Mouse (Mus musculus) MEL-GATA-1-ER (cell line): ENCODE data around the gene Rhoc.

Experiments used
- DNase-seq: peaks from one replicate; pipeline ENCODE4 v3.0.0-alpha.2; 2012; ENCODE audit warnings: low read depth; ENCODE audit errors: extremely low read depth

The Rhoc gene

GRCm38 (mm10) chr3:104814746-104815145, 26.6 kb downstream of the Rhoc start:
- no peak for DNase-seq

GRCm38 (mm10) chr3:104815346-104815745, 27.2 kb downstream of the Rhoc start:
- no peak for DNase-seq

- no peak for DNase-seq
Measured at GRCm38 (mm10) chr3:104816130-104816529, 28.0 kb downstream of the Rhoc start.

GRCm38 (mm10) chr3:104817481-104817990, 29.4 kb downstream of the Rhoc start:
- DNase-seq = no peak

- DNase-seq = peak; percentile 95
Measured at GRCm38 (mm10) chr3:104817991-104818748, 30.0 kb downstream of the Rhoc start, which contains the start of gene Mov10. TSS of gene Mov10 (minus strand) at chr3:104818563.

GRCm38 (mm10) chr3:104818749-104819134, 30.6 kb downstream of the Rhoc start:
- DNase-seq = no peak

GRCm38 (mm10) chr3:104820426-104820825, 32.3 kb downstream of the Rhoc start:
- no peak for DNase-seq

- no peak for DNase-seq
Measured at GRCm38 (mm10) chr3:104822413-104822812, 34.2 kb downstream of the Rhoc start.

- DNase-seq = no peak
Measured at GRCm38 (mm10) chr3:104835797-104836196, 47.6 kb downstream of the Rhoc start.

GRCm38 (mm10) chr3:104841049-104841448, 52.9 kb downstream of the Rhoc start:
- DNase-seq = no peak
